Mouse (Mus musculus) CH12.LX (cell line): Measurements from ENCODE around the gene Gria4. TPM values are rescaled to one million over a fixed set of nuclear protein-coding genes. Genes with fewer than 3 reads are reported as not detected.

Experiments
- DNase-seq: peaks from one replicate; pipeline ENCODE4 v3.0.0-alpha.2; 2013; ENCODE audit errors: extremely low read depth
- H3K27ac ChIP-seq: 2 replicates; pipeline ENCODE4 v1.5.1; 2012; ENCODE audit warnings: low read depth, mild to moderate bottlenecking, control low read depth, moderate library complexity; ENCODE audit not compliant: insufficient read depth
- H3K27me3 ChIP-seq: replicated peaks from 2 replicates; pipeline ENCODE3; 2012; ENCODE audit warnings: inconsistent platforms
- H3K36me3 ChIP-seq, 2 experiments: replicated peaks in 1 of 2; 2 replicates each; pipeline versions ENCODE3 to v1.6.1; 2012; ENCODE audit warnings: inconsistent platforms in 1 of 2, low read length in 1 of 2, mild to moderate bottlenecking in 1 of 2, mixed read lengths in 1 of 2, moderate library complexity in 1 of 2; ENCODE audit not compliant: control insufficient read depth in 1 of 2, insufficient read depth in 1 of 2
- H3K4me1 ChIP-seq, 2 experiments: 2 replicates each; pipeline ENCODE4 v1.6.1; 2012; ENCODE audit warnings: inconsistent platforms in 1 of 2, moderate library complexity in 1 of 2; ENCODE audit not compliant: insufficient read depth in 2 of 2, control insufficient read depth in 1 of 2
- H3K4me2 ChIP-seq: 2 replicates; pipeline ENCODE4 v1.6.1; 2012; ENCODE audit warnings: low read depth, mild to moderate bottlenecking, control low read depth; ENCODE audit not compliant: poor library complexity, insufficient read depth, severe bottlenecking
- H3K4me3 ChIP-seq, 3 experiments: fragments of 150-350 bp in 1 of 3; sonication (generic) in 1 of 3; replicated peaks in 1 of 3; 2 replicates each; pipeline versions ENCODE3 to v1.5.1; 2011 to 2012; ENCODE audit warnings: low read depth in 2 of 3, low read length in 2 of 3, mild to moderate bottlenecking in 2 of 3, moderate library complexity in 2 of 3, control low read depth in 1 of 3, improper control_type of control experiment in 1 of 3, inconsistent platforms in 1 of 3, mixed read lengths in 1 of 3; ENCODE audit not compliant: poor library complexity in 1 of 3
- H3K79me2 ChIP-seq: replicated peaks from 2 replicates; pipeline ENCODE4 v1.6.1; 2012; ENCODE audit warnings: mild to moderate bottlenecking, moderate library complexity; ENCODE audit not compliant: control insufficient read depth, poor library complexity, insufficient read depth, severe bottlenecking; ENCODE audit errors: extremely low read depth
- H3K9ac ChIP-seq: 2 replicates; pipeline ENCODE4 v1.6.1; 2012; ENCODE audit warnings: low read depth, mild to moderate bottlenecking, control low read depth, moderate library complexity; ENCODE audit not compliant: insufficient read depth
- H3K9me3 ChIP-seq: replicated peaks from 2 replicates; pipeline ENCODE3; 2012; ENCODE audit warnings: low read length, inconsistent platforms, mixed read lengths
- BHLHE40 ChIP-seq: IDR thresholded peaks from 2 replicates; pipeline ENCODE4 v1.6.1; 2011; ENCODE audit warnings: mild to moderate bottlenecking, low read depth, low read length, improper control_type of control experiment
- EP300 ChIP-seq: IDR thresholded peaks from 2 replicates; pipeline ENCODE4 v1.6.1; 2011; ENCODE audit warnings: low read length, improper control_type of control experiment
- JUN ChIP-seq: IDR thresholded peaks from 2 replicates; pipeline ENCODE4 v1.6.1; 2011; ENCODE audit warnings: low read depth, mild to moderate bottlenecking, low read length, improper control_type of control experiment, moderate library complexity; ENCODE audit not compliant: insufficient read depth
- KAT2A ChIP-seq: IDR thresholded peaks from 2 replicates; pipeline ENCODE4 v1.6.1; 2012; ENCODE audit warnings: low read length, improper control_type of control experiment, inconsistent platforms; ENCODE audit not compliant: insufficient replicate concordance
- MAZ ChIP-seq: IDR thresholded peaks from 2 replicates; pipeline ENCODE4 v1.6.1; 2012; ENCODE audit warnings: low read depth, mild to moderate bottlenecking, inconsistent platforms, low read length, improper control_type of control experiment, moderate library complexity
- MEF2A ChIP-seq: IDR thresholded peaks from 2 replicates; pipeline ENCODE4 v1.6.1; 2014; ENCODE audit warnings: low read depth, mild to moderate bottlenecking, inconsistent platforms, low read length, improper control_type of control experiment, borderline replicate concordance
- RAD21 ChIP-seq: IDR thresholded peaks from 2 replicates; pipeline ENCODE4 v1.6.1; 2011; ENCODE audit warnings: low read depth, mild to moderate bottlenecking, low read length, improper control_type of control experiment, moderate library complexity
- RCOR1 ChIP-seq: conservative IDR thresholded peaks from 2 replicates; pipeline ENCODE4 v1.6.1; 2012; ENCODE audit warnings: low read depth, mild to moderate bottlenecking, inconsistent platforms, low read length, improper control_type of control experiment
- SMC3 ChIP-seq: IDR thresholded peaks from 2 replicates; pipeline ENCODE4 v1.6.1; 2011; ENCODE audit warnings: low read depth, low read length, improper control_type of control experiment
- USF1 ChIP-seq: IDR thresholded peaks from 2 replicates; pipeline ENCODE4 v1.6.1; 2014; ENCODE audit warnings: low read depth, mild to moderate bottlenecking, inconsistent platforms, low read length, improper control_type of control experiment
- ZC3H11A ChIP-seq: IDR thresholded peaks from 2 replicates; pipeline ENCODE4 v1.6.1; 2012; ENCODE audit warnings: low read depth, mild to moderate bottlenecking, inconsistent platforms, low read length, improper control_type of control experiment
- ZKSCAN1 ChIP-seq: IDR thresholded peaks from 2 replicates; pipeline ENCODE4 v1.6.1; 2012; ENCODE audit warnings: low read depth, inconsistent platforms, low read length, improper control_type of control experiment, borderline replicate concordance
- ZMIZ1 ChIP-seq: IDR thresholded peaks from 2 replicates; pipeline ENCODE4 v1.6.1; 2012; ENCODE audit warnings: low read depth, mild to moderate bottlenecking, inconsistent platforms, low read length, improper control_type of control experiment
- ZNF384 ChIP-seq: IDR thresholded peaks from 2 replicates; pipeline ENCODE4 v1.6.1; 2012; ENCODE audit warnings: low read depth, low read length, improper control_type of control experiment, inconsistent platforms
- dilution Hi-C: fragments of 300-500 bp; cut with MboI; formaldehyde crosslinking; loops from 2 replicates; pipeline ENCODE4 v1.14.3; 2020; ENCODE audit warnings: low sequenced_read_pairs; ENCODE audit not compliant: extremely low pct_unique_long_range_greater_than_20kb, extremely low pct_ligation_motif_present
- in situ Hi-C: fragments of 300-500 bp; cut with MboI; formaldehyde crosslinking; loops from 3 replicates; pipeline ENCODE4 v1.14.3; 2019; ENCODE audit warnings: low sequenced_read_pairs, low pct_ligation_motif_present, low pct_unique_long_range_greater_than_20kb, mixed read lengths
- polyA plus RNA-seq: library from polyadenylated mRNA; unstranded; fragments of >175 nt; gene quantifications from 2 replicates; pipeline ENCODE4 v1.2.1, GENCODE M21; 2012; ENCODE audit warnings: low read depth; ENCODE audit not compliant: insufficient read length
- total RNA-seq, 2 experiments: library from RNA; depleted of rRNA; stranded (reverse); fragments of 300-350 nt in 1 of 2; fragments of >200 nt in 1 of 2; gene quantifications; 2 replicates each; pipeline ENCODE4 v1.2.3; 2012 to 2014

The Gria4 gene
- total and polyA plus RNA-seq, 3 experiments: not detected

DNA sequence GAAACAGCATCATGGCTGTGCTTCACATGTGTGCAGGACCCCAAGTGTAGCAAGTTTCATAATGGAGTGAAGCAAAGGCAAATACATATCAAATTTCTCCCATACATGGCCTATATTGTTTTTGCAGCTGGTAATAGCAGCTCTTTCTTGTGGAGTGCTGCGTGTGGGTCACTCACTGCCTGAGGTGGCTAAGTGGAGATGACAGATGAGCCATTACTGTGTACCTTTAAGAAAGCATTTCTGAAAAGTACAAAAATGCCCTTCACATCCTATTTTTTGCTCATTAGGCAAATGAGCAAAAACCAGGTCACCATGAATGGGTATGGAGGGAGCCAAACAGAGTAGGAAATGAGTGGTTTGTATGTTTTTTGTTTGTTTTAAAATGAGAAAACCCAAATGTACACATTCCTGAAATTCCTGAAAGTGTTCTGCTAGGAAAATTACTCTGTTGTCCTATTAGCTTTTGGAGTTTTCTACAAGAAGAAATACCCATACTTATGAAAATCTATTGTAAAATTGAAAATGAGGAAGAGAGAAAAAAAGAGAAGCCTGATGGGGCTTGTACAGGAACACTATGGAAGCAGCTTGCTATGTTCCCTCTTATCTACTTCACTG, 336.5 kb downstream of the Gria4 start:
- peaks cover 0 to 10% of the 10 kb centered on the region in 2 experiments; a peak in 2 of 4 replicates for H3K4me1 ChIP-seq

GRCm38 (mm10) chr9:4458193-4458592, 337.8 kb downstream of the Gria4 start:
- dilution Hi-C loops: no loop called here
- H3K36me3 ChIP-seq: no peaks in the 10 kb centered on the region
- peaks cover 0 to 10% of the 10 kb centered on the region in 2 experiments; a peak in 2 of 4 replicates for H3K4me1 ChIP-seq
- no peaks in the 10 kb centered on the region for H3K27me3 ChIP-seq
- no peak overlapping the region for H3K4me2 ChIP-seq
- in situ Hi-C loops: no loop called here
- H3K4me3 ChIP-seq: no peak overlapping the region
- DNase-seq: no peak
- H3K9me3 ChIP-seq: no peaks in the 10 kb centered on the region
- H3K27ac ChIP-seq: no peak overlapping the region
- H3K9ac ChIP-seq: no peak overlapping the region
- H3K79me2 ChIP-seq: no peaks in the 10 kb centered on the region
- no peak for TF ChIP-seq ZNF384

More for the DNA sequence above, 336.5 kb downstream of the Gria4 start:
- dilution Hi-C loops: no loop called here
- H3K9me3 ChIP-seq: no peaks in the 10 kb centered on the region
- TF ChIP-seq ZMIZ1 (no peak), RCOR1 (no peak), ZKSCAN1 (no peak), ZC3H11A (no peak), EP300 (no peak), MAZ (no peak), KAT2A (no peak), BHLHE40 (no peak), SMC3 (no peak), JUN (no peak), RAD21 (no peak)
- H3K36me3 ChIP-seq: no peaks in the 10 kb centered on the region
- no peaks in the 10 kb centered on the region for H3K27me3 ChIP-seq
- no peak overlapping the region for H3K4me3 ChIP-seq
- no peak overlapping the region for H3K27ac ChIP-seq
- no peak overlapping the region for H3K9ac ChIP-seq
- in situ Hi-C loops: no loop called here
- no peaks in the 10 kb centered on the region for H3K79me2 ChIP-seq
- no peak overlapping the region for H3K4me2 ChIP-seq
- no peak for DNase-seq

DNA sequence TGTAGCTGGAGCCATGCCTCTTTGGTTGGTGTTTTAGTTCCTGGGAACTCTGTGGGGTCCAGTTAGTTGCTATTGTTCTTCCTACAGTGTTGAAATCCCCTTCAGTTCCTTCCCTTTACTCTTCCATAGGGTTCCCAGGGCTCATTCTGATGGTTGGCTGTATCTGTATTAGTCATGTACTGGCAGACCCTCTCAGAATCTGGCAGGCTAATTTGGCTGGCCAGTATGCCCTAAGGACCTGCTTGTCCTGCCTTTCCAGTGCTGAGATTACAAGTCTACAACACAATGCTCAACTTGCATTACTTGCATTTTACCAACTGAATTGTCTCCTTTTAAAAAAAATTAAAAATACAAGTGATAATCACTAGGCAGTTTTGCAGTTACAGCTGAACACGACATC, 338.4 kb downstream of the Gria4 start:
- Histone ChIP-seq H3K79me2 (no peaks in the 10 kb centered on the region), H3K4me2 (no peak overlapping the region), H3K27me3 (no peaks in the 10 kb centered on the region), H3K4me3 (no peak overlapping the region), H3K9me3 (no peaks in the 10 kb centered on the region), H3K27ac (no peak overlapping the region), H3K4me1 (peaks cover 0 to 10% of the 10 kb centered on the region in 2 experiments; a peak in 2 of 4 replicates)
- no peak for DNase-seq
- dilution Hi-C loops: no loop called here
- TF ChIP-seq MEF2A (no peak), BHLHE40 (no peak), USF1 (no peak)
- TF ChIP-seq, all 38 proteins: peak for 0
- in situ Hi-C loops: no loop called here
- Histone ChIP-seq H3K36me3 (no peaks in the 10 kb centered on the region), H3K9ac (no peak overlapping the region)
